Mouse (Mus musculus) heart, postnatal 14 days (tissue): ENCODE measurements at regions not wholly inside any gene's neighbourhood (a gene's known extent, or its start where the extent isn't known, plus 50 kb on each side); places are given as distances from the start of the nearest gene placed in this dataset.

Experiments used
- DNase-seq, 2 experiments: peaks; one replicate each; pipeline ENCODE4 v3.0.0; 2021 to 2022
- intact Hi-C: fragments of 180-260 bp; cut with DNase I; formaldehyde crosslinking; loops from one replicate; pipeline ENCODE4 v1.15.1; 2025

DNA sequence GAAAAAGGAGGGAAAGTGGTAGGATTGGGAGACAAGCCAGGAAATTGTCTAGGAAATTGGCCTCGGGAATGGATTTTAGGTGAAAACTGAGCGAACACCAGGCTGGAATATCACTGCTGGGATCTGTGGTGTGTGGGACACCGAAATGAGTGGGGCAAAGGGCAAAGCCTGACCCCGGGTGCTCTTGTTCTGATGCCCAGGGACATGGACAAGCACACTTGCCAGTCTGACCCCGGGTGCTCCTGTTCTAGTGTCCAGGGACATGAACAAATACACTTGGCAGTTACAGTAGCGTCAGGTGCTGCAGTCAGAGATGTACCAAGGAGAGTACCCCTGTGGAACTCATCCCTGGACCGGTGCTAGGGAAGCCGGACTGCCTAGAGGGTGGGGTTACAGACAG is 354.4 kb downstream of the Foxo1 start:
- DNase-seq = no peak
- intact Hi-C loops = no loop called here

DNA sequence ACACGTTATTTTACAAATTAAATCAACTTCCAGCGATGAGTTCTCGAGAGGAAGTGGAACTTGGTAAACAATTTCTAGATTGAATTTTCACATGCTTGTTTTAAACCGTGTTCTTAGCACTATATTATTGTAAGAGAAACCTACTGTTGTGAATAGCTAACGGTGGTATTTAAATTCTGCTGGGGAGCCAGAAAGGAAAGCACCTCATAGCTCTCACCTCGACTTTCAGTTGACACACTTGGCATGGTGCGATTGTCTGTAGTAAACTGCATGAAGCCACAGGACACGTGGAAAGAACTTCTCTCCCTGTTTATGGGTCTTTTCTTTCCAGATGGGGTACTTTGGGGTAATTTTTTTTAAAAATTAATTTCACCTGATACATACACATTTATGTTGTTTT is 353.8 kb downstream of the Foxo1 start:
- no peak for DNase-seq
- intact Hi-C loops = no loop called here

DNA sequence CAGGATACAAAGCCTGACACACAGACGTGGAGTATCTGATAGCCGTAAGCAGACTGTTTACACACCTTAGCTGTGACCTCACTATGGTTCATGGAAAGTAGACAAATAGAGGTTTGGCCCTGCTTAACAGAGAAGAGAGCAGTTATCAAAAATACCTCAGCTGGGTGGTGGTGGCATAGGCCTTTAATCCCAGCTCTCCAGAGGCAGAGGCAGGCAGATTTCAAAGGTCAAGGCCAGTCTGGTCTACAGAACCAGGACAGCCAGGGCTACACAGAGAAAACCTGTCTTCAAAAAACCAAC is 350.7 kb downstream of the Foxo1 start:
- no peak for DNase-seq
- intact Hi-C loops = no loop called here

- intact Hi-C loops = no loop called here
- no peak for DNase-seq
Observed at GRCm38 (mm10) chr3:52618212-52618924, 350.2 kb downstream of the Foxo1 start.

DNA sequence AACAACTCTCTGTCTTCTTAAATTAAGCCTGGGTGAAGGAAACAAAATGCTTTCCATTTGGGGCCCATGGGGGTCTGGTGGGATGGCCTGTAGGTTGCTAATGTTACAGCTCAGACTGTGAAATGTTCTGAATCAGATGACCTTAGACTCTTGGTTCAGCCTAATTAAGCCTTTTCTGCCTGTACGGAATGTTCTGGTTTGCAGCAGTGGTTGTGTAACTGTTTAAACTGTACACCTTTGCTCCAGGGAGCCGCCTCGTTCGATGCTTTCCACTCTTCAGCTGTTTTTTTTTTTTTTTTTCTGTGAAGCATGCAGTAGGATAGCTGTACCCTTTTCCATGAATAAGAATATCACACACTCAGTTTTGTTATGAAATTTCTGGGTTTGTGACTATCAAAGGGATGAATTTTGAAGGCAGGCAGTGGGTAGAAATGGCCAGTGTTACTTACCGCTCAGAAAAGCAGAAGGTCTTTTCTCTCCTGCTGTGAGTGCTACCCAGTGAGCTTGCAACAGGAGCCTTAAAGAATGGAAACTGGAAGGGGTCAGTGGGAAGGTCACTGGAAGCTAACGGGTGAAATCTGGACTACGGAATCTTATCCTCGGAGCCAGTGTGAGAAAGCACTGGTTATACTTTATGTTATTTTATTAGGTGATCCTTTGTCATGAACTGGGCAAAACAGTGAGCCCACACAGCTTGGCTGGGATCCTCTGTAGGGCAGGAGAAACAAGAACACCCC is 349.4 kb downstream of the Foxo1 start:
- DNase-seq = no peak
- intact Hi-C loops = no loop called here

GRCm38 (mm10) chr3:52611881-52612280 is 343.7 kb downstream of the Foxo1 start:
- intact Hi-C loops = no loop called here
- no peak for DNase-seq

- intact Hi-C loops = no loop called here
- no peak for DNase-seq
Observed at GRCm38 (mm10) chr3:52610466-52610865, 342.3 kb downstream of the Foxo1 start.

DNA sequence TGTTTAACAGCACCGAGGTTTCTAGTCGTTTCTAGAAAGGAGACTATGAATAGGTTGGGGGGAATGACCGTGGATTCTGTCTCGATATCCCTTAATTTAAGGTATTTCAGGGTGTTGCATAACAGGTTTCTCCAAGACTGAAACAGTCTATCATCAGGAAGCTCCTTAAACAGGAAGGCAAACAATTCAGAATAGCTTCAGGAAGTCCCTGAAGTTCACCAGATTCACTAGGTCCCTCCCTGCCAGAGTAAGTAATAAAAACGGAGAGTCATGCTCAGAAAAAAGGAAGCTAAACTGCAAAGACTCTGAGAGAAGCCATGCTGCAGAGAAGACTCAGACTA is 339.9 kb downstream of the Foxo1 start:
- intact Hi-C loops = no loop called here
- DNase-seq = no peak

GRCm38 (mm10) chr3:52607379-52608085 is 339.4 kb downstream of the Foxo1 start:
- no peak for DNase-seq

GRCm38 (mm10) chr3:52605261-52605771 is 337.2 kb downstream of the Foxo1 start:
- no peak for DNase-seq
- intact Hi-C loops = no loop called here

More at GRCm38 (mm10) chr3:52607379-52608085, 339.4 kb downstream of the Foxo1 start:
- intact Hi-C loops = no loop called here

- peak; percentile 47 to 56 for DNase-seq
- intact Hi-C loops = no loop called here
Observed at GRCm38 (mm10) chr3:52603244-52603704, 335.1 kb downstream of the Foxo1 start.

DNA sequence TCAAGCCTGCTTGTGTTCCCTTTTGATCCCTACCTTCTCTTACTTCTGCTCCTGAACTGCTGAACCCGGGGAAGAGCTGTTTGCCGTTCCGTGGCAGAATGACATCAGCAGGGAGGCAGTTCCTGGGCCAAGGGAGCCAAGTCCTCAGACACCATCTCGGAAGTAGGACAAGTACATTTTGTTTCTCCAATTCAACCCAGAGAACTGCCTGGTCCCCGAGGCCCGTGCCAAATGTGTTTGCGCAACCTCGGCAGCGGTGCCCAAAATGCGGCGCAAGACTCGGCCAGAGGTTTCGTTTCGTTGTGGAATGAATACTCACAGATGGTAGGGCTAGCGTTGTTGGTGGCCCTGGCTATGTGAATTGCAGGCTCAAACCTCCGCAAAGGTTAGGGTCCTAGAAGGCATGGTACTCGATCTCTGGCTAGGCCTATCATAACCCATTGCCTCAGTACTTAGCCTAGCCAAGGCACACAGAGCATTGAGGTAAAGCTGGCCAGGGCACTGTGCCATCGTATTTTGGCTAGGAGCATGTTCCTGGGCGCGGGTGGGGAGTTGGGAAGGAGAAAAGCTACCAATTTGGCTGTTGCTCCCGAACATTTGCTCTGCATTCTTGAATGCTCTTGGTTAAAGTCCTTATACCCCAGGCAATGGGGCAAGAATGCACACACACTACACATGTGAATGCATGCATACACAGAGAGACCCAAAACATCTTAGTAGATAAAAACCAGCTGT is 333.0 kb downstream of the Foxo1 start:
- intact Hi-C loops = no loop called here
- peak; percentile 77 to 84 for DNase-seq

DNA sequence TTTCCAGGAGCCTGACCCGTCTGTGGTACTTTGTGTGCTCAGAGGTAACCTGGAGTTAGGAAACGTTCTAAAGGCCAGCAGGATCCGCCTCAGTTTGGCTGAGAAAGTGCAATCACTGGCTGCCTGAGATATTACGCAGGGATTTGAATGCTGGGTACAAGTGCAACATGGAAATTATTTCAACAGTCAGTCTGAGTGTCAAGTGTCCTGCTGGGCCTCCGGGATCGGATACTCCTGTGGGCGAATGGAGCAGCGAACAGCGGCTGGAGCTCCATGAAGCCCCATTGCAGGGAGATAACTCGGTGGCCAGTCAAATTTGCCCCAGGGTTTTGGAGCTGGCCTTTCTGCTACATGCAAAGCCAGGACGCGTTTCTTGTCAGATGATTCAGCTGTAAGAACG is 332.4 kb downstream of the Foxo1 start:
- DNase-seq = peak in 1 of 2 experiments; percentile 33
- intact Hi-C loops = no loop called here

GRCm38 (mm10) chr3:52600146-52600545 is 332.0 kb downstream of the Foxo1 start:
- DNase-seq = no peak

DNA sequence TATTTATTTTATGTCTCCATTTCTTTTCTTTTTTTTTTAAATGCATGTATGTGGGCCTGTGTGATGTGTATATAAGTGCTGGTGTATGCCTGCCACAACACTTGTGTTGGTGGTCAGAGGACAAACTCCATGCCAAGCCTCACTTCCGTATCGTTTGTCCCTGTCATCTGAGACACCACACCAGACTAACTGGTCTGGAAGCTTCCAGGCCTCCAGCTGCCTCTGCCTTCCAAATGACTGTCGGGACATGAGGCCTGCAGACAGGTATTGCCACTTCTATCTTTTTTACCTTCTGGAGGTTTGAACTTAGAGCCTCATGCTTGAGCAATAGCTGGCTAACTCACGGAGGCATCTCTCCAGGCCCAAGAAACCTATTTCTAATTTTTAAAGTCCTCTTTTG is 318.3 kb downstream of the Foxo1 start:
- no peak for DNase-seq
- intact Hi-C loops = no loop called here

More at GRCm38 (mm10) chr3:52600146-52600545, 332.0 kb downstream of the Foxo1 start:
- intact Hi-C loops = no loop called here

DNA sequence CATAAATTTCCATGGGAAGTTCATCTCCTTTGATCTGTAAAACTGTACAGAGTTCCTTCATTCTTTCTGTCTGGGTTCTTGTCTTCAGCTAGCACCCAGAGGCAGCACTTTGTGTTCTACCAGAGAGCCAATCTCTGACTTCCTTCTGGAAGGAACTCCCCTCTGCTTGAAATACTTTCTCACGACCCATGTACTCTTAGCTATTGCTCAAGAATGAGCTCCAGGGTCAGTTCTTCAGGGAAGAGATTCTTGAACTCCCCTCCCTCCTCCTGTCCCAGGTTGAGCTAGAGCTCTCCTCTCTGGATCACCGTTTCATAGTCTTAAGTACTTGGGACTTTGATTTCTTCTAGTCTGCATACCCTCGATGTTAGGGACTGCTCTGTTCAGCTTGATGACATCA is 311.8 kb downstream of the Foxo1 start:
- no peak for DNase-seq
- intact Hi-C loops = no loop called here

DNA sequence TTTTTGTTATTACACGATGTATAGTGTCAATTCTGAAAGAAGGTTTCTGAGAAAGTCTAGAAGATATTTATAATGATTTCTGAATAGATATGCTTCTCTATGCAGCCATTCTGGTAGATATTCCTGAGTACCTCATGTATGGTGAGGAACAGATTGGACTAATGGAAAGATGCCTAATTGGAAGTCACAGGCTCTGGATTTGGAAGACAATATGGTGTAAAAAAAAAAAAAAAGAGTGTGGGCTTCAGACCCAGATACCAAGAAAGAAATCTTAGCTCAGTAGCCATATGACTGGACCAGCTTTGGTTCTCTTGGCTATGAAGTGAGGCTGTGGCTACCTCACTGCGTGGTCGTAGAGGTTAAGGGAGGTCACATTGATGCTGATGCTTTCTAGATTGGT is 311.0 kb downstream of the Foxo1 start:
- no peak for DNase-seq
- intact Hi-C loops = no loop called here

GRCm38 (mm10) chr3:52576703-52577244 is 308.6 kb downstream of the Foxo1 start:
- intact Hi-C loops = no loop called here
- no peak for DNase-seq

DNA sequence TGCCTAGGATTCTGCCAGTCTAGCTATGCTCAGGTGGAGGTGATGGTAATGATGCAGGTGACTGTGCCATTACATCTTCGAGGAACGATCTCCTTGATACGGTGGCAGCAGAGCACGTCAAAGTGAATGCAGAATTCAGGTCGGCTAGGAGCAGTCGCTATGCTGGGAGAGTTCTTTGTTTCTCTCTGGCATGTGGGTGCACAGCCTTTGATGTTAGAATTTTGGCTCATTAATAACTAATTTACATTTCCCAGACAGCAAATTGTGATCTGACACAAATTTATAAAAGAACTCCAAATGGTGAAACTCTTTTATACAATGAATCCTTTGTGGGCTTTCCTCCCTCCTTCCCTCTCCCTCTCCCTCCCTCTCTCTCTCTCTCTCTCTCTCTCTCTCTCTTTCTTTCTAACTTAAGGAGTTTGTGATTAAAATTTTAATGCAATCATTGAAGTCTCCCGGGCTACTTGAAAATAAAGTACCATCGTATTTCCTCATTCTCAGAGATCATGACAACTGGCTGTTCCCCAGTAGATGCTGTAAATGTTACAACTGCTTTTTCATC is 307.2 kb downstream of the Foxo1 start:
- intact Hi-C loops = no loop called here
- no peak for DNase-seq

DNA sequence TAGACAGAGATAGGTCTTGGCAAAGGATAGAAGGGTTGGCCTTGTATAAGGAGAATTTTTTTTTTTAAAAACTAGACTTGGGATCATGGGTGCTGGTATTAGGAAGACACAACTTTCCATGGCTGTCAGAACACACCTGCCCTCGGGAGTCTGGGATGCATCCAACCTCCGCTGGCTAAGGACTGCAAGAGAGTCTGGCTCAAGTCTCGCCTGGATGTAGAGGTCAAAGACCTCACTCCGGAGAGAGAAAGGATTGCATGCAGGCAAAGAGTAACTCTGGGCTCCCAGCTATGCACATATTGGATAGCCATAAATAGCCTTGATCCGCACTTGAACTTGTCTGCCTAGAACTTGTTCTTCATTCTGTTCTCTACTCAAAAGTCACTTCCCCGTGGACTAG is 306.2 kb downstream of the Foxo1 start:
- intact Hi-C loops = no loop called here
- DNase-seq = no peak
